Mouse (Mus musculus) erythroblast, embryonic 14.5 days (primary cell): ENCODE results near the gene Nipbl.

Experiments used
- GATA1 ChIP-seq: IDR thresholded peaks from 2 replicates; pipeline ENCODE4 v1.6.1; 2012; ENCODE audit warnings: low read length, inconsistent platforms, mixed read lengths
- TAL1 ChIP-seq: IDR thresholded peaks from 3 replicates; pipeline ENCODE4 v1.6.1; 2012; ENCODE audit warnings: low read length, inconsistent platforms, mixed read lengths

DNA sequence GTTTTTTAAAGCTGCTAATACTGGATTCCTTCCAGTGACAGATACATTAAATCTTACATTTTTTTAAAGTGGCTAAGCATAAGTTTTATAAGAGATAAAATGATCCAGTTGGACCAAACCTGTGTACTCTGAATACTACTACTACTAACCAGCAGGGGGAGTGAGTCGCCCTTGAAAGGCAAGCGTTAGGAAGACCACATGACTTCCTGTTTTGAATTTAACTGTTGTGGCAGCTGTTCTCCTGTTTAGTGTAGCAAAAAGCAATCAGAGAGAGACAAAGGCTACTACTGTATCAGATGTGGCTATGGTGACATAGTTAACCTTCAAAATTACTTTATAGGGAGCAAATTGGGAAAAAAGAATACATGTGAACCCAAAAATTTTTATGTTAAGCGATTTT, 6.8 kb upstream of the Nipbl start:
- TF ChIP-seq GATA1 (no peak), TAL1 (no peak)
